Mouse (Mus musculus) lung, postnatal 10 days (tissue): Measurements from ENCODE around the gene 1700028P14Rik.
"Not testable (repeated sequence)": the region's sequence is repeated elsewhere in the genome, so short reads cannot be mapped to it uniquely, and the experiment has no call there.

Experiments
- DNase-seq: peaks from one replicate; pipeline ENCODE4 v3.0.0; 2021

The 1700028P14Rik gene

DNA sequence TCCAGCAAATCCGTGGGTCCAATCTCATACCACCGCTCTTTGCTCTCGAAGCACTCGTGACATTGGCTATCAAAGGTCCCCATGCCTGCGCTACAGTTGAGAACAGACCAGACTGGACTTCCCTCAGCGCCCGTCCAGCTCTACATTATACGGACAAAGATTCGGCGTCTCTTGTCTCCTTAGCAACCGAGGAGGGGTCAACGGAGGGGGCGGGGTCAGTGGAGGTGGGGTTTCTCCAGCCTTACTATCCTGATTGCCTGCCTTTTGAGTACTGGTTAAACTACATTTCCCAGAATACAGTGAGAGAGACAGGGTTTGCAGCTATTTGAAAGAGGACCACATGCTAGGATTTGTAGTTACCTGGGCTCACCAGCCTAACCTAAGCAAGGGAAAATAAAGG, at the start of gene 1700028P14Rik:
TSS of gene 1700028P14Rik (minus strand) at position 169 of the 400 bp plus-strand sequence.
- DNase-seq, result peak; percentile 83

DNA sequence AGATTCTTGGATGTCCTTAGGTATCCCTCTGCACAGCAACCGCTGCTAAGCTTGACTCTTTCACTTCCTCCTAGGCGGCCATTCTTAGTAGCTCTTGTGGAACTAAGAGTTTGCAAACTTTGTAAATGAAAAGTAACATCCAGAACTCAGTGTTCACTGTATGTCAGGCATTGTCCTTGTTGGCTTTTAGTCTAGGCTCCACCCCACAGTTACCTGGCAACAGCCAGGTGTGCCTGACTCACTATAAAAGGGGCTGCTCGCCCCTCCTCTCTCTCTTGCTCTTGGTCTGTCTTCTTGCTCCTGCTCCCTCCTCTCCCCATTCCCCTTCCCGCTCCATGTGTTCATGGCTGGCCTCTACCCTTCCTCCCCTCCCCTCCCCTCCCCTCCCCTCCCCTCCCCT, 46.5 kb upstream of the 1700028P14Rik start:
- DNase-seq, result no peak

DNA sequence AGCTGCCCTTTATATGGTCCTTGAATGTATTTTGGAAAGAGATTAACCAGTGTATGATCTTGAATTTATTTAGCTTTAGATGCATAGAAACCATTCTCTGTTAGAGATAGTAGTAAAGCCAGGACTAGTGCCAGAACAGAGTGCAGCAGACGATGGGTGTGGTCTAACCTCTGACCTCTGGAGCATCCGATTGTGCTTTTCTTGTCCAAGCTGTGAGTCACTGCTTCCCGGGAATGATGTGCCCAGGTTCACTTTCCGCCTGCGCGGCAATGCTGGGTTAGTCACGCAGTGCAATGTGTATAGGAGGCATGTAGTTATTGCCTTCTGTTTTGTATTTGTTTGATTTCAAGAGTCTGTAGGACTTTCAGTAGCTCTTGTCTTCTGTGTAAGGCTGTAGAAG, 45.8 kb upstream of the 1700028P14Rik start:
- peak; percentile 28 for DNase-seq

DNA sequence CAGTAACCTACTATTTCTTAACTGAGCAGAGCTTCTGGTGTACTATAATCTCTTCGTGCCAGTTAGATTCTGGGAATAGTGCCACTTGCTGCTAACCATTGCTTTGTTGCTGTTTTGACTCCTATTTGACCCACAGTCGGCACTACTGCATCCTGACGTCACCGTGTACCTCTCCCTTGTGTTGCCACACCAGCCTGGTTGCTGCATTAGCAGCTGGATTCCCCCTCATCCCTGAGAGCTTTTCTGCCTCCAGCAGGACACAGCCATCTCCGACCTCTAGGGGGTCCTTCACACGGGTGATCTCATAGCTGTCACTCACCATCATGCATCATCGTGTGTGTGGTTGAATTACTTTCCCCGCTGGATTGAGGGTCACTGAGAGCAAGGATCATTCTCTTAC, 45.2 kb upstream of the 1700028P14Rik start:
- DNase-seq, result peak; percentile 51

DNA sequence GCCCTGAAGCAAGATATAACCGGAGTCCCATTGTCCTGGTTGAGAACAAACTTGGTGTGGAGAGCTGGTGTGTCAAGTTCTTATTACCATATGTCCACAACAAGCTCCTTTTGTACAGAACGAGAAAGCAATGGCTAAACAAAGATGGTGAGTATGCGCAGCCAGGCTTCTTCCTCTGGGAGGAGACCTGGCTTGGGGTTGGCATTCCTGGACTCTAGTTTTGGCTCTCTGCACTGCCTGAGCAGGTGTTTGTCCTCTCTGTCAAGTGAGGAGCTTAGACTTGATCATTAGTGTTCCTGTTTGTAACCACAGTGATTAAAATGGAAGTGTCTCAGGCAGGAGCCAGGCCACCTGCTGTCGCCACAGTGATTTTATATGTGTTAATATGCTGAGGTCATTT, 41.7 kb upstream of the 1700028P14Rik start:
- peak; percentile 71 for DNase-seq

DNA sequence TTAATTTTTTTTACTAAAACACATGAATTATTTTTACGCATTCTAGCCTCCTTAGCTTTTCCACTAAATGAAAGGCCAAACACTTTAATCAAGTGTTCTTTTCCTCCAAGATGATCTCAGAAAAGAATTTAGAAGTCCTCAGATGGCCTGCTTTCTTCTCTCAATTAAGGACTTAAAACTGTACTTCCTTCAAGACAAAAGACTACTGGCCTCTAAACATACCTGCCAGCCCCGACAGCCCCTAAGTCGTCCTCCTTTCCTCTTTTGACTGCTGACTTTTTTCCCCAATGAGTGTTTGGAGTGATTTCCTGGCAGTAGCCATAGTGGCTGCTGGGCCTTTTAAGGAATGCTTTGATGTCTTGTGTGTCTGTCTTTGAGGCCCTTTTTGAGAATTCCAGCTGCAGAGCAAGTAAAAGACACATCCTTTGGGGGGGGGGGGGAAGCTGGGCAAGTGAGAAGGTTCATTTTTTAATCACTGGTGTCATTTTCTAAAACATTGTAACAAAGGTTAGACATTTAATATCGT, 35.9 kb upstream of the 1700028P14Rik start:
- peak; percentile 36 for DNase-seq

DNA sequence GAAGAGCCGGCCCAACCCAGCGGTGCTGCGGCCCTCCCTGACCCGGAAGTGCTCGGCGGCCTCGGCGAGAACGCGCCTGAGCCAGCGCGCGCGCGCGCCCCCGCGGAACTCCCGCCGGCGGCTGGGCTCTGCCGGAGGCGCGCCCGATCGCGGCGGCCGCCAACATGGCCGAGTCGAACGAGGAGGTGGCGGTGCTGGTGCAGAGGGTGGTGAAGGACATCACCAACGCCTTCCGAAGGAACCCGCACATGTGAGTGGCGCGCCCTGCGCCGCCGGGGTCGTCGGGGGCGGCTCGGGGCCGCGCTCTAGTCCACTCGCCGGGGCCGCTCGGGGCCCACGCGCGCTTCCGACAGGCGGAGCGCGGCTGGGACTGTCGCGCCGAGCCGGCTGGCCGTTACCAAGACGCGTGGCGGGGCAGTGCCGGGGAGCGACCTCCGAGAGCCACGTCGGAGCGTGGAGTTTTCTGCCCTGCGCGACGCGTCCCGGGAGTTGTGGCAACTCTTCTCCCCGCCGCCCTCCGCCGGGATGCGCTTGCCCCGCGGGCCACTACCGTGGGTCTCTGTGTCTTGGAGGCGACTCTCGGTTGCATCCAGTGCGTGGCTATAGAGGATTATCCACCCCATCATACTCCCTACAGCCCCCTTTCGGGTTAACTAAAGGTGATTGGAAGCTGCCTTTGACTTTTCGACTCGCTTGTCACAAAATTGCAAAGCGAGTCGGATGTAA, 34.8 kb upstream of the 1700028P14Rik start, which contains the start of gene Ptar1:
TSS of gene Ptar1 (plus strand) at position 134 of the 726 bp plus-strand sequence.
- peak; percentile 95 for DNase-seq

DNA sequence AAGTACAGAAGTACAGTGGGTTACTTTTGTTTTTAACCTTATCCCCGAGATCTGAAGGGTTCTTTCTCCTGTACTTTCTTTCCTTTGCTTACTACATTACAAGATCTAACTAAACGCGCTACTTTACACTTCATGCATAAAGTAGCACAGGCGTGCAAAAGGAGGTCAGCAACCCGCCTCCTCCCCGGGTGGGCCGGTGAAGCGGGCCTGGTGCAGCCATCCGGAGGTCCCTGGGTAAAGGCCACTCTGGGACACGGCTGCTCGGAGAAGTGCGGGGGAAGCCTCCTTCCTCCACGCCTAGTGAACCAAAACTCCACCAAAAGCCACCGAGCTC, 34.3 kb upstream of the 1700028P14Rik start:
- no peak for DNase-seq

DNA sequence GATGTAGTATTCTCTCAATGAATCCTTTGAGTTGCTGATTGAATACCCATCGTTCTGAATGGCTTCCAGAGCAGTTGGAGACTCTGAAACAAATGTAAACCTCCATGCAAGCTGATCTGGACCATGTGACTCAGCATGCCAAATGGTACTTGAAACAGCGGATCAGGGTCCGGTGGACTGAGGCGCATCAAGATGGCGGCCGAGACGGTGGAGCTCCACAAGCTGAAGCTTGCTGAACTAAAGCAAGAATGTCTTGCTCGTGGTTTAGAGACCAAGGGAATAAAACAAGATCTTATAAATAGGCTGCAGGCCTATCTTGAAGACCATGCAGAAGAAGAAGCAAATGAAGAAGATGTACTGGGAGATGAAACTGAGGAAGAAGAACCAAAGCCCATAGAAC, 23.0 kb upstream of the 1700028P14Rik start:
- not testable (repeated sequence) for DNase-seq

DNA sequence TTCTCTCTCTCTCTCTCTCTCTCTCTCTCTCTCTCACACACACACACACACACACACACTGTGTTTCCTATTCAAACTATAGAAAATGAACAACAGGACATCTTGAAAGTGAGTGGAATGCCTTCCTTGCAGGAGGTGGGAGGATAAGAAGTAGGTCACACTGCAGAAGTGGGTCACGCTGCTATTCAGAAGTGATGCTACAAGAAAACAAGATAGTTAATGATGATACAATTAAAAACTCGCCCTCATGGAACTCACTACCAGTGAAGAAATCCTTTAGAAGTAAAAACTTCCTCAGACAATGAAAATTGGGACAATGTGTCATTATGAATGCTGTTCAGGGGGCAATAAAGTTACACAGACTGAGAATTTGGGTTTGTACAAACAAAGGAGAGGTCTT, 20.4 kb upstream of the 1700028P14Rik start:
- no peak for DNase-seq

DNA sequence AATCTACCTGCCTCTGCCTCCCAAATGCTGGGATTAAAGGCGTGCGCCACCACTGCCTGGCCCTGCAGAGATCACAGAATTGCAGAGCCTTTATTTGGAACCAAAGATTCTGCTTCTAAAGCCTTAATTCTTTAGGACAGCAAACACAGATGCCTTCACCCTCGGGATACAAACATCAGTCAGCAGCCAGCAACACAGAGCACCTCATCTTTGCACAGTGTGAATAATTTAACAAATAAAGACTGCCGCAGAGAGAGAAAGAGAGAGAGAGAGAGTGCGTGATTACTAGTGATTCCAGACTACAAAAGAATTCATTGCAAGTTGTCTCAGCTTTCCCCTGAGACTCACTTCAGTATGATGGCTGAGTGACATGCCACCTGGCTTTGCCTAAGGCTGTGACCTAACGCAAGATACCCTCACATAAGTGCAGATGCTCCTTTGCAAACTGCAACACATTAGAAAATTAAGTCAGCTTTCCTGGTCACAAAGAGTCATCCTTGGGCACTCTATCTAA, 15.6 kb upstream of the 1700028P14Rik start:
- no peak for DNase-seq

DNA sequence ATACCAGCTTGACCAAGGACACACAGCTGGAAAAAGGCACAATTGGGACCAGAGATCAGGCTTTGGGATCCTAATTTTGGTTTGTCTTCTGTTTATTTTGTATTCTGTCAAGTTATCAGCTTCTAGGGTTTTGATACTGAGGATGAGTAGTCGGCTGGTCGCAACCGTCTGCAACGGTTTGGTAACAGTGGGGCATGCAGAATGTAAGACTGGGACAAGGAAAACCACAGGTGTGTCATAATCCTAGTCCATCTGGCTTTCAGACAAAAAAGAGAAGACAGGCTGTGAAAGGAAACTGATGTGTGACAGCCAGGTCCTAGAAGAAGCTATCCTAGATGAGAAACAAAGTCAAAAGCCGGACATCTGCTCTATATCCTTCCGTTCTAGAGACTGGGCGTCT, 11.5 kb upstream of the 1700028P14Rik start:
- DNase-seq, result no peak

DNA sequence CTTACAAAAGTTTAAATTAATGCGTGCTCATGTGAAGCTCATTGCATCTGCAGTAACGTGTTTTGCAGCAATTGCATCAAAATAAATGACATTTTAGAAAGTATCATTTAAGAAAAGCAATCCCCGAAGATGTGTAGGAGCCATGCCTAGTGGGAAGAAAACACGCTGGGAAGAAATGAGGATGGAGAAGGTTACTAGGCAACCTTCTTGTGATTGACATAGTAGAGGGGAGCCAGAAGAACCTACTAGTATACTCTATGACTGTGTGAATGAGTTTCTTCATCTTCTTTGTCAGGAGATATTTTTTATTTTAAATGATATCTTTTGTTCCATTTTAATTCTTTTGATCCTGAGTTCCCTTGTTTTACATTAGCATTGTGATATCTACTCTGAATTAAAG, 5.7 kb upstream of the 1700028P14Rik start:
- no peak for DNase-seq

DNA sequence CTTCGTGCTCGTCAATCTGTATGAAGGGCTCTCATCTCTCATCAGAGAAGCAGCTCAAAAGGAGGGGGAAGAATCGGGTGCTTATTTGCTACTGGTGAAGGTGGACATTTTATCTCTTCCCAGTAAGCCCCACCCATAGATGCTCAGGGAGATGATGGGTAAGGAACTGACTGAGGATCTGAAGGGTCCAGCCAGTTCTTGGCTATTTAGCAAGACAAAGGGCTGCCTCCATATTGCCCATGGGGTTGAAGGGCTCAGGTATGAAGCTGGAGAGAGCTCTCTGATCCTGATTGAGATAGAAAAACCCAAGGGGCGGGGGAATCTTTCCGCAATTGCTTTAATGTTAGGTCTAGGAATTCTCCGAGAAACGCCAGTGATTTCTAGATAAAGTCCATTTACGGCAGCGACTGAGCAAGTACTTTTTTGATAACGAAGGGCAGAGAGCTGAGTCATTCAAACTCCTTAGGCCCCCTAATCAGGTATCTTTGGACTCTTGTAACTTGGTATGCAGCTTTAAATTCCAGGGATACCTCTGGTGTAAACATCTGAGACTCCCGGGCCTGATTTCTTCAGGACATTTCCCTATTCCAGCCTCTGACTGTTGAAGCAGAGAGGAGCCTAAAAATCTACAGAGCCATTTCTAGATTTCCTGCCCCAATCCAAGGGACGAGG, 4.8 kb upstream of the 1700028P14Rik start:
- no peak for DNase-seq

DNA sequence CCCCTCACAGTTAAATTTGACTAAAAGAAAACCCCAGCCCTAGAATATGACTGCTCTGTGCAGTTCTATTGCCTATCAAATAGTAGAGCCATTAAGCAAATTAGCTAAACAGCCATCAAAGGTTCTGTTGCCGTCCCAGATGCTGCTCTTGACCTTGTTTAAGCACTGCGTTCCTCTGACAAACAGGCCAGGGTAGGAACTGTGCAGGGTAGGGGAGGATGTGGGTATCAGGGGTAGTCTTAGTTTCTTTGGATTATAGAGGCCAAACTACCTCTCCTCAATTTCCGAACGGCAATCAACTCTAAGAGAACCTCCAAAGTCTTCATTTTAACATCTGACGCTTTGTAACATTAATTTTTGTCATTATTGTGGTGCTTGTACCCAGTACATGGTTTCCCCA, 542 bp upstream of the 1700028P14Rik start:
- DNase-seq, result no peak

DNA sequence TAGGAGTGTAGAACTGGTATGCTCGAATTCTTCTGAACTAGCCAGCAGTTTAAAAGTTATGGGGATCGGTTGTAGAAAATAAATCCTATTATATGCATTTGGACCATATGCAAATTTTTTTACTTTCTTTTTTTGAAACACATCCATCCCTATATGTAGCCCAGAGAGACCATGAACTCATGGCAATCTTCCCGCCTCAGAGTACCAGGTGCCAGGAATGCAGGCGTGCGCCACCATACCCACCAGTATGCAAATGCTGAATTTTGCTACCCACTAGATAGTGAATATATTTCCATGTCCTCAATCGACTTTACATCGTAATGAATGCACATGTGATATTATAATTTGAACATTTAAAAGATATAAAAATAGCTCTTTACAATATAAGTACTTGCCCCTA, 5.3 kb downstream of the 1700028P14Rik start:
- no peak for DNase-seq

DNA sequence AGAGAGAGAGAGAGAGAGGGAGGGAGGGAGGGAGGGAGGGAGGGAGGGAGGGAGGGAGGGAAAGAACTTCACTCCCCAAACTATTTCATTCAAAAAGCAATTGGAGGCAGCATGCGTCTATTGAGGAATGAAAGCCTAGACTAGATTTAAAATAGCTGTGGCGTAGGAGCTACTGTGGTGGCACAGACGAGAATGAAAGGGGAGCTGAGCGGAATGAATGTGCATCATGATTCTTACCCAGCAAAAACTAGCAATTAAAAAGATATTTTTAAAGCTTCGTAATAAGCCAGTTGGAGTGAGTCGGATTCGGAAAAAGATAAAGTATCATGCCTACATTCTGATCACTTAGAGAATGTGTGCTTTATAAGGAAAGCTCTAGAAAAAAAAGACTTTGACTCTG, 7.3 kb downstream of the 1700028P14Rik start:
- DNase-seq, result no peak

DNA sequence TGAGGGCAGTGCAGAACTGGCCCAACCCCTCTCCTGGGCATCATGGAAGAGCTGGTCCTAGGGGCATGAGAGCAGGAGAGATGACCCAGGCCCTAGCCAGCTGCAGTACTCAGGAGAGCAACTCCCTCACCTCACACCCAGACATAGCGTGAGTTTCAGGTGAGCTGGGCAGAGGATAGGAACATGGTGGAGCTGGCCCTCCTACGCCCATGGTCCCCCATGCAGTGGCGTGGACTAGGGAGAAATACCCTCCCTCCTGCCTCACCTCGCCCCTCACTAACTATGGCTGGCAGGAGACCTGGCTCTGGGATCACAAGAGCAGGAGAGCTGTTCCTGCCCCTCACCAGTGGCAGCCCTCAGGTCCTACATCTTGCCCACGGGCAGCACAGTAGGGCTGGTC, 8.8 kb downstream of the 1700028P14Rik start:
- DNase-seq, result no peak

DNA sequence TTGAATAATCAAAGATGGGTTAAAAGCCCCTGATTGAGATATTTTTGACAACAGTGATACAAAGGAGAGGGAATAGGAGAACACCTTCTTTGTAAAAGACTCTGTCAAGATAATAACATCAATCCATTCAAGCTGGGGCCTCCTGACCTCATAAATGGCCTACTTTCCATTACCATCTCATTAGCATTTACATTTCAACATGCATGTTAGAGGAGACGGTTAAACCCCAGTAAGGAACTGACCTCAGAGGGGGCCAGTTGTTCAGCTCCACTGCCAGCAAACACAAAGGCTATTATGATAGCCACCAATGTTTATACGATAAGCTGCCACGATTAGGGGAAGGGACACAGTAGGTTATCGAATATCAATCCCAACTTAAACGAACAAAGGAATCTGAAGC, 15.8 kb downstream of the 1700028P14Rik start:
- DNase-seq, result no peak

DNA sequence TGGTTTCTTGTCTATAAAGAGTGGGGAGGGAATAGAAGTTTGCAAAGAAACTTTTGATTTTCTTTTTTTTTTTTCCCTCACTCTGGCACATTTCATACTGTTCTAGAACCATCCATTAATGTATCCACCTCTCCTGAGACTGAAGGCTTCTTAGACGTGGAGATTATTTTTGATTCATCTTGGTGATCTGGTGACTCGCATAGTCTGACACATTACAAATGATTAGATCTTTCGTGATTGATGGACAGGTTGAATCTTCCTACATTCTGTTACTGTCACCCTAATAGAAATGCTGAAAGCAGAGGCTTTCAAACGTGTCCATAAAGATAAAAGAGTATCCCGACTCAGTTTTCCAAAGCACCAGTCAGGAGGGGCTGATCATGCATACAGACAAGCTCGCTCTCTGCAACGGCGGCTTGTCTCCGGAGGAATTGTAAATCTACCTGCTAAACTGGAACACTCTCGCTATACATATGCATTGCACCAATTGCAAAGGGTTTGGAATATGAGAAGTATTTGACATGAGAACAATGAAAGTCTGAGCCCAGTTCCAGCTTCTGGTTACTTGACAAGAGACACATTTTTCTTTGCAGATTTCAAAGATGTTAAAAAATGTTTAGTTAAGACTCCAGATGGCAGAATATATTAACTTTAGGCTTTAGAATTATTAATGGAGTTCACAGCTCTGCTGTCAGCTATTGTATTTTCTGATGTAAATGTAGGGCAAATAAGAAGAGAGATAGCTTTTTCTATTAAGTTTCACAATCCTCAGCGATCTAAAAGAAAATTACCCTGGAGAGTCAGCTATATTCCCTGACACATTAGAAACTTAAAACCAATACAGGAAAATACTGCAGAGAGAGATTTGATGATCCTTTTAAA, 20.8 kb downstream of the 1700028P14Rik start:
- DNase-seq, result no peak

DNA sequence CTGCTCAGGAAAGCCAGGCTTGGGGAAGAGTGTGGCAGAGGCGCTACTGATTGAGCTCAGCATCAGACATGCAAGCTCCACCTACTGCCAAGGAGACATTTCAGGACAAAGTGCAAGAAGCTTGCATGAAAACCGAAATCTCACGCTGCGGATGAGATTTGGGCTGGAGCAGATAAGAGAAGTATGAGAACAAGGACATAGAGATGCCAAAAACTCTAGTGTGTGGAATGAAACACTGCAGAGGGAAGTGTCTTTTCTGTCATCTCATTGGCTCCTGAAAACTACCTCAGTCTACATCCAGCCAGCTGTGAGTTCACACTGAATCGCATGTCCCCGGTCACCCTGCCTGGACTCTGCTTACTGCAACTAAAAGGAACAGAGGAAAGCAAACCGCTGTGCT, 38.3 kb downstream of the 1700028P14Rik start:
- DNase-seq, result peak; percentile 54

DNA sequence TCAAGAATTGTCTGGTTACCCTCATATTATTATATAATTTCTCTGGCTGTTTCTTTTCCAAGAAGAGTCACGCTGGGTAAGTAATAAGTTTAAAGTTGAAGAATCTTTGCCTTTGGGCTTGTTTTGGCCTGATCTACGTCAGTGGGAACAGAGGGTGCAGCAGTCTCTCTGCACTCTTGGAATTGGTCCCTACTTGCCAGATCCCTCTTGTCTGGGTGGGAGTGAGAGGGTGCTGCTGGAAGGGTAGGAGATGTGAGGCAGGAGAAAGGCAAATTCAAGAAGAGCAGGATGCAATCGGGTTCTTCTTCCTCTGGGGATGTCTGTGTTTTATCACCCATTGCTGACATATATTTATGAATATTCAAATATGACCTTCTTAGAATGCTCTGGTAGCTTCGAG, 42.9 kb downstream of the 1700028P14Rik start:
- no peak for DNase-seq

DNA sequence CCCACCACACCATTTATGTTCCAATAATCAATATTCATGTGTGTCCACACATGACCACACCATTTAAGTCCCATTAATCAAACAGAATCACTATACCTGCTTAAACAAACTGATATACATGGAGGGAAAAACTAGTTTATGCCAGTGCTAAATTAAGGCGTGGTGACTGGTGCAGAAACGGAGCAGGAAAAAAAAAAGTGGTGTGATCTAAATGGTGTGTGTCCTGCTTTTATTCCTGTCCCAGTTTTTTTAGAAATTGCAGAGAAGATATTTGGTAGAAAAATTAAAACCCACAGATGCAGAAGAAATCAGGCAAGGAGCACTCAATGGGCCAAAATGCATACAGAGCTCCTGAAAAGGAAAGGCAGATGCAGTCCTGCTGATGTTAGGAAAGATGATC, 44.7 kb downstream of the 1700028P14Rik start:
- DNase-seq, result no peak
